Mouse (Mus musculus): ENCODE measurements around the gene Taf5l. TPM values are rescaled to one million over a fixed set of nuclear protein-coding genes. Genes with fewer than 3 reads are reported as not detected.
A peak's percentile ranks its signal among the peaks of the same experiment; 100 is the strongest.

Gene Taf5l
- total and polyA plus RNA-seq, 3 experiments: 24.3 to 36.9 (median 35.0) TPM

- DNase-seq (ENCODE audit: low spot score) (no peak), ATAC-seq (ENCODE audit: extremely low read depth, insufficient number of reproducible peaks, low FRiP score, poor library complexity, severe bottlenecking) (no peak)
- no peaks in the 10 kb centered on the region for H3K9me3 ChIP-seq (replicated peaks)
- H3K4me1 ChIP-seq (ENCODE audit: insufficient read depth, low read depth, low read length): peaks cover 77% of the 10 kb centered on the region
- H3K27me3 ChIP-seq (ENCODE audit: insufficient read depth, low read length): no peaks in the 10 kb centered on the region
- TF ChIP-seq CTCF (IDR thresholded peaks at IDR 0.05; ENCODE audit: low read depth, low read length): no peak
- TF ChIP-seq TAL1 (conservative IDR thresholded peaks at IDR 0.05; ENCODE audit: low read depth, low read length): no peak
- TF ChIP-seq GATA2 (IDR thresholded peaks at IDR 0.05; ENCODE audit: borderline replicate concordance, low read depth, low read length): no peak
- no peak for TF ChIP-seq POLR2AphosphoS5 (IDR thresholded peaks at IDR 0.05; ENCODE audit: insufficient replicate concordance, low read depth, low read length)
- no peak for TF ChIP-seq GATA1 (IDR thresholded peaks at IDR 0.05; ENCODE audit: borderline replicate concordance, low read length)
- peaks cover 31% of the 10 kb centered on the region for H3K36me3 ChIP-seq (replicated peaks)
- H3K4me3 ChIP-seq (ENCODE audit: low read depth, low read length): peak overlapping the region; percentile 39; the same call in 1 of the 2 replicates
These were observed 32.1 kb downstream of the Taf5l start for GRCm38 (mm10) chr8:123989128-123989527.

- TF ChIP-seq TAL1 (conservative IDR thresholded peaks at IDR 0.05; ENCODE audit: low read depth, low read length): peak; percentile 96
- 0 out of 2 replicates have a peak, but pooled peaks have one; percentile 64 for TF ChIP-seq GATA2 (IDR thresholded peaks at IDR 0.05; ENCODE audit: borderline replicate concordance, low read depth, low read length)
- no peak for TF ChIP-seq POLR2AphosphoS5 (IDR thresholded peaks at IDR 0.05; ENCODE audit: insufficient replicate concordance, low read depth, low read length)
- H3K36me3 ChIP-seq (replicated peaks): peaks cover 25% of the 10 kb centered on the region
- peak; percentile 77 for DNase-seq (ENCODE audit: low spot score)
- peak; percentile 70 for ATAC-seq (ENCODE audit: extremely low read depth, insufficient number of reproducible peaks, low FRiP score, poor library complexity, severe bottlenecking)
- H3K9me3 ChIP-seq (replicated peaks): no peaks in the 10 kb centered on the region
- no peaks in the 10 kb centered on the region for H3K27me3 ChIP-seq (ENCODE audit: insufficient read depth, low read length)
- peaks cover 80% of the 10 kb centered on the region for H3K4me1 ChIP-seq (ENCODE audit: insufficient read depth, low read depth, low read length)
- peak overlapping the region; percentile 39; the same call in 1 of the 2 replicates for H3K4me3 ChIP-seq (ENCODE audit: low read depth, low read length)
These were observed 32.6 kb downstream of the Taf5l start for GRCm38 (mm10) chr8:123988605-123989038.

GRCm38 (mm10) chr8:123982826-123983400 is 38.3 kb downstream of the Taf5l start, which contains the start of gene Abcb10:
Abcb10 (minus strand) TSS chr8:123983122.
- peaks cover 83% of the 10 kb centered on the region for H3K4me1 ChIP-seq (ENCODE audit: insufficient read depth, low read depth, low read length)
- ATAC-seq (ENCODE audit: extremely low read depth, insufficient number of reproducible peaks, low FRiP score, poor library complexity, severe bottlenecking): peak; percentile 61
- TF ChIP-seq POLR2AphosphoS5 (IDR thresholded peaks at IDR 0.05; ENCODE audit: insufficient replicate concordance, low read depth, low read length): no peak
- TF ChIP-seq GATA2 (IDR thresholded peaks at IDR 0.05; ENCODE audit: borderline replicate concordance, low read depth, low read length): no peak
- no peak for TF ChIP-seq TAL1 (conservative IDR thresholded peaks at IDR 0.05; ENCODE audit: low read depth, low read length)
- TF ChIP-seq CTCF (IDR thresholded peaks at IDR 0.05; ENCODE audit: low read depth, low read length): no peak
- TF ChIP-seq GATA1 (IDR thresholded peaks at IDR 0.05; ENCODE audit: borderline replicate concordance, low read length): no peak

GRCm38 (mm10) chr8:123982291-123982793 is 38.9 kb downstream of the Taf5l start:
- Histone ChIP-seq H3K4me3 (ENCODE audit: low read depth, low read length) (peak overlapping the region; percentile 90), H3K27me3 (ENCODE audit: insufficient read depth, low read length) (no peaks in the 10 kb centered on the region), H3K4me1 (ENCODE audit: insufficient read depth, low read depth, low read length) (peaks cover 84% of the 10 kb centered on the region), H3K36me3 (replicated peaks) (peaks cover 36% of the 10 kb centered on the region), H3K9me3 (replicated peaks) (no peaks in the 10 kb centered on the region)
- no peak for ATAC-seq (ENCODE audit: extremely low read depth, insufficient number of reproducible peaks, low FRiP score, poor library complexity, severe bottlenecking)
- TF ChIP-seq CTCF (IDR thresholded peaks at IDR 0.05; ENCODE audit: low read depth, low read length): no peak
- no peak for TF ChIP-seq POLR2AphosphoS5 (IDR thresholded peaks at IDR 0.05; ENCODE audit: insufficient replicate concordance, low read depth, low read length)
- no peak for TF ChIP-seq GATA2 (IDR thresholded peaks at IDR 0.05; ENCODE audit: borderline replicate concordance, low read depth, low read length)
- no peak for TF ChIP-seq GATA1 (IDR thresholded peaks at IDR 0.05; ENCODE audit: borderline replicate concordance, low read length)
- no peak for TF ChIP-seq TAL1 (conservative IDR thresholded peaks at IDR 0.05; ENCODE audit: low read depth, low read length)
- no peak for DNase-seq (ENCODE audit: low spot score)

More at GRCm38 (mm10) chr8:123982826-123983400, 38.3 kb downstream of the Taf5l start, which contains the start of gene Abcb10:
- Histone ChIP-seq H3K36me3 (replicated peaks) (peaks cover 31% of the 10 kb centered on the region), H3K27me3 (ENCODE audit: insufficient read depth, low read length) (no peaks in the 10 kb centered on the region), H3K9me3 (replicated peaks) (no peaks in the 10 kb centered on the region), H3K4me3 (ENCODE audit: low read depth, low read length) (peak within 1 kb of the TSS; percentile 90)
- DNase-seq (ENCODE audit: low spot score): peak; percentile 91

- peak overlapping the region; percentile 90 for H3K4me3 ChIP-seq (ENCODE audit: low read depth, low read length)
- H3K9me3 ChIP-seq (replicated peaks): no peaks in the 10 kb centered on the region
- ATAC-seq (ENCODE audit: extremely low read depth, insufficient number of reproducible peaks, low FRiP score, poor library complexity, severe bottlenecking) (no peak), DNase-seq (ENCODE audit: low spot score) (no peak)
- H3K27me3 ChIP-seq (ENCODE audit: insufficient read depth, low read length): no peaks in the 10 kb centered on the region
- peaks cover 40% of the 10 kb centered on the region for H3K36me3 ChIP-seq (replicated peaks)
- TF ChIP-seq GATA1 (IDR thresholded peaks at IDR 0.05; ENCODE audit: borderline replicate concordance, low read length) (no peak), GATA2 (IDR thresholded peaks at IDR 0.05; ENCODE audit: borderline replicate concordance, low read depth, low read length) (no peak), CTCF (IDR thresholded peaks at IDR 0.05; ENCODE audit: low read depth, low read length) (no peak), TAL1 (conservative IDR thresholded peaks at IDR 0.05; ENCODE audit: low read depth, low read length) (no peak), POLR2AphosphoS5 (IDR thresholded peaks at IDR 0.05; ENCODE audit: insufficient replicate concordance, low read depth, low read length) (no peak)
- H3K4me1 ChIP-seq (ENCODE audit: insufficient read depth, low read depth, low read length): peaks cover 83% of the 10 kb centered on the region
These were observed 39.5 kb downstream of the Taf5l start for GRCm38 (mm10) chr8:123981674-123982073.

GRCm38 (mm10) chr8:123980239-123980638 is 41.0 kb downstream of the Taf5l start:
- ATAC-seq (ENCODE audit: extremely low read depth, insufficient number of reproducible peaks, low FRiP score, poor library complexity, severe bottlenecking) (no peak), DNase-seq (ENCODE audit: low spot score) (no peak)
- peaks cover 72% of the 10 kb centered on the region for H3K4me1 ChIP-seq (ENCODE audit: insufficient read depth, low read depth, low read length)
- no peak for TF ChIP-seq POLR2AphosphoS5 (IDR thresholded peaks at IDR 0.05; ENCODE audit: insufficient replicate concordance, low read depth, low read length)
- H3K4me3 ChIP-seq (ENCODE audit: low read depth, low read length): peak overlapping the region; percentile 90
- peaks cover 3% of the 10 kb centered on the region for H3K9me3 ChIP-seq (replicated peaks)
- no peaks in the 10 kb centered on the region for H3K27me3 ChIP-seq (ENCODE audit: insufficient read depth, low read length)
- peaks cover 45% of the 10 kb centered on the region for H3K36me3 ChIP-seq (replicated peaks)
